Comparison of ENCODE assay signal across 27 mouse cellular contexts in genomic region chr8:46213971-46214480, GRCm38 (mm10).
"Had no signal": no experiment of that assay in that cellular context is flagged by ENCODE, and none has a peak within 500 bp of the region (broad histone marks: within the 10 kb centered on the region; RNA-seq: fewer than 3 reads in every experiment).

No protein-coding gene starts in this region.

- H3K4me2 ChIP-seq: heart, embryonic 11.5 days; heart, embryonic 13.5 days; heart, embryonic 15.5 days; hindbrain, embryonic 12.5 days; hindbrain, embryonic 14.5 days; intestine, embryonic 15.5 days; limb, embryonic 12.5 days; liver, embryonic 11.5 days; liver, embryonic 13.5 days; liver, embryonic 15.5 days had no signal

- H3K27me3 ChIP-seq: heart, embryonic 13.5 days; heart, embryonic 15.5 days; intestine, embryonic 15.5 days; limb, embryonic 12.5 days had no signal

- ATAC-seq: hindbrain, embryonic 16.5 days; inflammation-experienced regulatory T-cells, adult 6 months; intestine, embryonic 15.5 days; intestine, postnatal 0 days had no signal

- DNase-seq: gastrocnemius, adult 2 months; gastrocnemius, postnatal 10 days; gastrocnemius, postnatal 25 days; heart, adult 18-20 months; heart, postnatal 10 days; heart, postnatal 4 days; kidney, adult 18-20 months; kidney, adult 8-10 months; kidney, postnatal 10 days; kidney, postnatal 36 days; liver; liver, embryonic 13.5 days had no signal

- H3K36me3 ChIP-seq: intestine, embryonic 15.5 days had no signal

- H3K9ac ChIP-seq: heart, embryonic 13.5 days; heart, embryonic 15.5 days; hindbrain, embryonic 12.5 days; hindbrain, embryonic 14.5 days; intestine, embryonic 15.5 days; limb, embryonic 12.5 days; liver, embryonic 13.5 days; liver, embryonic 15.5 days had no signal

- H3K27ac ChIP-seq: heart, embryonic 13.5 days; heart, embryonic 15.5 days; hindbrain, embryonic 10.5 days; hindbrain, embryonic 12.5 days; hindbrain, embryonic 14.5 days; intestine, embryonic 15.5 days; left cerebral cortex, adult 2 months; limb, embryonic 10.5 days; limb, embryonic 12.5 days; liver, embryonic 13.5 days; liver, embryonic 15.5 days had no signal

- H3K9me3 ChIP-seq: heart, embryonic 13.5 days; heart, embryonic 15.5 days; hindbrain, embryonic 10.5 days; hindbrain, embryonic 12.5 days; intestine, embryonic 15.5 days; limb, embryonic 10.5 days; limb, embryonic 12.5 days; liver, embryonic 13.5 days; liver, embryonic 15.5 days had no signal

- H3K4me3 ChIP-seq: gastrocnemius, adult 2 months; heart, embryonic 13.5 days; heart, embryonic 15.5 days; hindbrain, embryonic 10.5 days; hindbrain, embryonic 12.5 days; intestine, embryonic 15.5 days; left cerebral cortex, adult 2 months; limb, embryonic 10.5 days; limb, embryonic 12.5 days; liver, embryonic 13.5 days; liver, embryonic 15.5 days had no signal
